Mouse (Mus musculus): Measurements from ENCODE around the gene Fbxo8.
A peak's percentile ranks its signal among the peaks of the same experiment; 100 is the strongest.

Gene Fbxo8

GRCm38 (mm10) chr8:56550558-56551360 is at the start of gene Fbxo8, which contains the start of gene Cep44:
TSS of gene Fbxo8 (plus strand) at chr8:56551090.
TSS of gene Cep44 (minus strand) at chr8:56551047.
- DNase-seq (ENCODE audit: low read depth) = peak; percentile 94

GRCm38 (mm10) chr8:56501911-56502310 is 49.0 kb upstream of the Fbxo8 start:
- no peak for DNase-seq (ENCODE audit: low read depth)

- no peak for DNase-seq (ENCODE audit: low read depth)
These were observed 42.5 kb upstream of the Fbxo8 start for GRCm38 (mm10) chr8:56508318-56508951.

GRCm38 (mm10) chr8:56508952-56509479 is 41.9 kb upstream of the Fbxo8 start:
- no peak for DNase-seq (ENCODE audit: low read depth)

DNA sequence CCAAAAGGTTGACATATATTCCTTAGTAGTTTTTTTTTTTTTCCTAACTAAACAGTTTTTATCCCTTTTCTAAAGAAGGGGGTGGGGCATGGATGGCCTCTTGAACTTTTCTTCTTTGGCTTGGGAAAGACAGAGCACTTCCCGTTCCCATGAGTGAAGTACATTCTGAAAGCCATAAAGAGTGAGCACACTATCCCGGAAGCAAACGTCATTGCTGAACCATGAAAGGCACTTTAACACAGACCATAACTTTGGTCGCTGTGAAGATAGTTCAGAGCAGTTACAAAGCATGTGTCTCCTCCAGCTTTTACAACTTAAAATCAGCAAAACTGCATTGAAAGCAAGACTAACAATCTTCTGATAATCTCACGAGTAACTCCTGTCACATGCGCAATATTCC is 32.0 kb upstream of the Fbxo8 start:
- DNase-seq (ENCODE audit: low read depth) = no peak

DNA sequence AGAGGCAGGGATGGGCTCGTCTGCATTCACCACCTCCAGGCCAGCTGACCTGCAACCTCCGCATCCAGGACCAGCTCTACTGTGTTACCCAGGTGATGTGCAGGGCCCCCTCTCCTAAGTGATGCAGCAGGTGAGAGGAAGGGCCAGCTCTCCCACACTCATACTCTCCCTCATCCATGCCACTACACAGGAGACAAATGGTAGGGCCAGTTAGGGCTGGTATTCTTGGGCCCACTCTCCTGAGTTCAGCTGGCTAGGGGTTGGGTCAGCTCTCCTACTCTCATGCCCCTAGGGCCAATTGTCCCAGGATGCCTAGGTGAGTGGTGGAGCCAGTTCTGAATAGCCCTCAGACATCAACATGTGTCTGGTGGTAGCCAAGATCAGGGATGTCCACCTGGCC is 30.6 kb upstream of the Fbxo8 start:
- no peak for DNase-seq (ENCODE audit: low read depth)

DNA sequence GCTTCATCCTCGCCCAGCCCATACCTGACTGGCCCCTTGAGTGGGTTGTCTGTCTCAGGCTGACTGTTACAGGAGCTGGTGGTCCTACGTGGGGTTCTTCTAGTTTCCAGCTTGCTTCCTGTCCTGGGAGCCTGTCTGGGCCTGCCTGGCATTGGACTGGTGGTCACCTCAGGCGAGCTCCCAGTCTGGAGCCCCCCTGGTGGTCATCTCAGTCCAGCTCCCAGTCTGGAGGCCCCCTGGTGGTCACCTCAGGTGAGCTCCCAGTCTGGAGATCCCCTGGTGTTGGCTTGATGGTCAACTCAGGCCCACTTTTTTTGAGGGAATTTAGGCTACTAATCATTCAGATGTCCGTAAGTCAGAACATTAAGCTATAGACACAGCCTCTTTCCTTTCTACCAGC is 29.8 kb upstream of the Fbxo8 start:
- DNase-seq (ENCODE audit: low read depth) = no peak

DNA sequence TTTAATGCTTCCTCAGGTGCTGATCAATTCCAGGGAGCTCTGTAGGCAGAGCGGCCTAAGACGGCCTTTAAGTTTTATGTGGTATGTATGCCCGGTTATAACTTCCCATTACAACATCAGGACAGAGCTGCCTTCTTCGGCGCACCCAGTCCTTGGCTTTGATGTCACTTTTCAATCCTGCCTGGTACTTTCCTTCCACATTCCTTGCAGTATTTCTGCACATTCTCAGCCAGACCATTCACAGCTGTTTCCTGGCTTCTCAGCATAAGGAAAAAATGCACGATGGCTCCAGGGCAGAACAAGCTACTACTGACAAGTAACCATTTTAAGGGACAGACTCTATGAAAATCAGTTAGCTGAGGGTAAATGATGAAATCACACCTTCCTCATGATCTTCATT is 22.0 kb upstream of the Fbxo8 start:
- no peak for DNase-seq (ENCODE audit: low read depth)

DNA sequence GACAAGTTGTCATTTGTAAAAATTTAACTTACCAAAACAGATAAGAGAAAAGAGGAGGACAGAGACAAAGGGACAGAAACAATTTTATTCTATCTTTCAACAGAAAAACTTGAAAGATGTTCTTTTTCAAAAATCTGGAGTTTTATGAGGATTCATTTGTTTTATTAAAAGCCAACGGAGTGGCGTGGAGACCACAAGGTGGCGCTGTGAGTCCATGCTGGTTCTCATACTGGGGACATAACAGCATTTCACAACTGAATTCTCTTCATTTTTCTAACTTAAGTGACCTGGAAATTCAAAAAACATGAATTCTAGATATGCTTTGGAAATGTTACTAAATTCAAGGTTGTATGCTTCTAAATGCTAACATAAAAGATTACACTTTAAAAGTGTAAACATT is 20.5 kb upstream of the Fbxo8 start:
- peak; percentile 73 for DNase-seq (ENCODE audit: low read depth)

- no peak for DNase-seq (ENCODE audit: low read depth)
These were observed 10.2 kb upstream of the Fbxo8 start for GRCm38 (mm10) chr8:56540706-56541105.

GRCm38 (mm10) chr8:56547866-56548265 is 3.0 kb upstream of the Fbxo8 start:
- DNase-seq (ENCODE audit: low read depth) = peak; percentile 66

DNA sequence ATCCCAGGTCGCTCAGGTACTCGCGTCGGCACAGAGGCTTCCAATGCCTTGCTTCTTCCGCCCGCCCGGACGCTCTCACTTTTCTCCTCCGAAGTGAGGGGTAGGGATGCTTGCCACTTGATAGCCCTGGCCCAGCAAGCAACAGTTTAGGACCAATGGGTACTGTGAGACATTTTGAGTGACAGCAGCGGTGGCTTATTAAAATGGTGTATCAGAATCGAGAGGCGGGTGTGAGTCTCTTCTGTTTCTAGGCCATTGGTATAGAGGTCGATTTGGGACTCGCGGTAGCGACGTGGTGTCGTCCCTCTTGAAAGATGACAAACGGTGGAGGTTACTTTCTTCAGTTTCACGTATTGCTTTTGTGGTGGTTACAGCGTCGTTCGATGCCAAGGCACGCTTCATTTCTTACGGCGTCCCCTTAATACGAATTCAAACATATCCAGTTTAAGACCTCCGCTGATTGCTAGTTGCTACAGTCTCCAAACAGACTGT is 517 bp downstream of the Fbxo8 start:
- peak; percentile 98 for DNase-seq (ENCODE audit: low read depth)

DNA sequence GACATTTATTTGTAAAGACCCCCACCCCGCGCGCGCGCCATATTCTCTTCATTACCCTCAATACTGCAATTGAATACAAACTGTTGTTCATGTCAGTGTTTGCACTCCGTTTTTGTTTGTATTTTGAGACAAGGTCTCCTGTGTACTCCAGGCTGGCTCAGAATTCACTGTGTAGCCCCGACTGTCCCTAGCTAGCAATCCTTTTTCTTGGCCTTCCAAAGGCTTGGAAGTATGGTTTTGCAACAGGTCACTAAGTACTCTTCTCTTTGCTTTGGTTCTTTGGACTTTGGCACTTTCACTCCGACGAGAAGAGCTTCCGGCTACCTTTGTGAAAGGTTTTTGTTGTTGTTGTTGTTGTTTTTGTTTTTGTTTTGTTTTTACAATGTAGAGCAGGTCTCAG is 1.2 kb downstream of the Fbxo8 start:
- peak; percentile 65 for DNase-seq (ENCODE audit: low read depth)

DNA sequence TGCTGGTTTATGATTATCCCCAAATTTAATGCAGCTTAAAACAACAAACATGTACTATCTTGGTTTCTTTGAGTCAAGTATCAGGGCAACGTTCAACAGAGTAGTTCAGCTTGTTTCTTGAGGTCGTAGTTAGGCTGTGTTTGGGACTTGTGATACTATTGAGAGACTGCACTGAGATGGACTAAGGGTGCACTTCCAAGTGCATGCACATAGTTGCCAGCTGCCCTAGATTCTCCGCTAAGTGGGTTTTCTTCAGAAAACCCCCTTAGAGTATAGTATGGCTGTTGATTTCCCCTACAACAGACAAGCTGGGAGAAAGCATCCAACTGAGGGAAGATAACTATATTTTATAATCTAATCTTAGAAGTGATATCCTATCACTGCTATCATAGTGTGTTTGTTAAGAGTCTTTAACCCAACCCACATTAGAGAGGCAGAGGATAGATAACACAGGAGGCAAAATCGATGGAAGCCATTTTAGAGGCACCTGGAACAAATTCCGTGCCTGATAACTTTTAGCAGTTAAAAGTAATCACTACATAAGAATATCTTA is 1.7 kb downstream of the Fbxo8 start:
- peak; percentile 66 for DNase-seq (ENCODE audit: low read depth)

DNA sequence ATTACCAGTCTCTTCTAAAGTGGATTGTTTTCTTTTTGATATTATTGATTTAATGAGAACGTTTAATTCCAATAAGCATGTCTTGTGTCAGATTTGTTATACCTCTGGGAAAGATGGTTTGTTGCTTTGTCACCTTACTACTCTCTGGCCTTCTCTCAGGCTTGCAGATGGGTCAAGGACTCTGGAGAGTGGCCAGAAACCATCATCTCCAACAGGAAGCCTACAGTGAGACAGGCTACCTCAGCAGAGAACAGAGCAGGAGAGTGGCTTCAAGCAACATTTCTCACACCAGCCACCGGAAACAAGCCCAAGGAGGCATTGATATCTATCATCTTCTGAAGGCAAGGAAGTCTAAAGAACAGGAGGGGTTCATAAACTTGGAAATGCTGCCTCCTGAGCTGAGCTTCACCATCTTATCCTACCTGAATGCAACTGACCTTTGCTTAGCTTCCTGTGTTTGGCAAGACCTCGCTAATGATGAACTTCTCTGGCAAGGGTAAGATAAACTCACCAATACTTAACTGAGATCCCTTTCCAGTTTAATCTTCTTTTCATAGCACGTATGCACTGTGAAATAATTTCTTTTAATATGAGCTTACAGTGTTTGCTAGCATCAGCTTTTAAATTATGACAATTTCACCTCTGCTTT is 13.6 kb downstream of the Fbxo8 start:
- DNase-seq (ENCODE audit: low read depth) = peak; percentile 49

GRCm38 (mm10) chr8:56566856-56567255 is 16.0 kb downstream of the Fbxo8 start:
- DNase-seq (ENCODE audit: low read depth) = no peak

DNA sequence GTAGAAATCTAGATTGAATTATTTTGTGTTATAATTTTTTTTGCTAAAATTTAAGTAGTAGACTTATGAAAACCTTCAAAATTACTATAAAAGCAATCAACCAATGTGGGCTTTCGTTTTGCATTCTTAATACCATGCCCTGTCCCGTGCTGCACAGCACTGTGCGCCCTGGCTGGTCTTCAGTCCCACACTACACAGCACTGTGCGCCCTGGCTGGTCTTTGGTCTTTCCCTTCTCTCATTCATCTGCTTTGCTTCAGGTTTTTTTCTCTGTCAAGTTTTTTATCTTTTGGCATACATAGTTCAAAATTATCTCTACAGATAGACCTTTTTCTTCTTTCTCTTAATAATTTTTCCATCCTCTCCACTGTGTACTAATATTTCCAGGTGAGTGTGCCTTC is 30.0 kb downstream of the Fbxo8 start:
- no peak for DNase-seq (ENCODE audit: low read depth)

GRCm38 (mm10) chr8:56582841-56583240 is 32.0 kb downstream of the Fbxo8 start:
- peak; percentile 33 for DNase-seq (ENCODE audit: low read depth)

DNA sequence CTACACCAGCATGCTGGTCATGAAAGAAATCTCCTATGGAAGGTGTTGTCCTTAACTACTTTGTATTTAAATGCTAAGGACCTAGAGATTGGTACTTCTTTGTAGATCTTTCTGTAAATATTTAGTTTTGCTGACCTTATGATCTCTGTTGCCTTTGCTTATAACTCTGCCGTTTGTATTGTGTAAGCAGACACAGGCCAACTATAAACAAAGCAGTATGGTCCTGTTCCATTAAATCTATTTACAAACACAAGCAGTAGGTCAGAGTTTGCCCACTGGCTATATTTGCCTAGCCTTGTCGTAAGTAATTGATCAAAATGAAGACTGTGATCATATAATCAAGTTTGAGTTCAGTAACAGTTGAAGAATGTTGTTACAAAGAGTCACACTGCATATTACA is 38.1 kb downstream of the Fbxo8 start:
- DNase-seq (ENCODE audit: low read depth) = no peak

- no peak for DNase-seq (ENCODE audit: low read depth)
These were observed 40.2 kb downstream of the Fbxo8 start for GRCm38 (mm10) chr8:56591084-56591483.

DNA sequence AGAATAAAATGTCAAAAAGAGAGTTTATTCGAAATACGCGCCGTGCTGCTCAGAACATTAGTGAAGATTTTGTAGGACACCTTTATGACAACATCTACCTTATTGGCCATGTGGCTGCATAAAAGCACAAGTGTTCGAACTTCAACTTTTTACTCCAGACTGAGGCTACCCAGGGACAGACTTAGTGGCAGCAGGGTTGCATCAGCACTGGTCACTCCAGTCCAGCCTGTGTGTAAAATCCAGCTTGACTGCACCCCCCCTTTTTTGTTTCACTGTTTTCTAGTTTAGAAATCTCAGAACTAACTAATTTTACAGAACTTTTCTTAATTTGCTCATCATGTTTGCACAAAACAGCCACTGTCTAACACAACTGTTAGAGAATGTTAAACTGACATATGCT is 40.6 kb downstream of the Fbxo8 start:
- no peak for DNase-seq (ENCODE audit: low read depth)

DNA sequence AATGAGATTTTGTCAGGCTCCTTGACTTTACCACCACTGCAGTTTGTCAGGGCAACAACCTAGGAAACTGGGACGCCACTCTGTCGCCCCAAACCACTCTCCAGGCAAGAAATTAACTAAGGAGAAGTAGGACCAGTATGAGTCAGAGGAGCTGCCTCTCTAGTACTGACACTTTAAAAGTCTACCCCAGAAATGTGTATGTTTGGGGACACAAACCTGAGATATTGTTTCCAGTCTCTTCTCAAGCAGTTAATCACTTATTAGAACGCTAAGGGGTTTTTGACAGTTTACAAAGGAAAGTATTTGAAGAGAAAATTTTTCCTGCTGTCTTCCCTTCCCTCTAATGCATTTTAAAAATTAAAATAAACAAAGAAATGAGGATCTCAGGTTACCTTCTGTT is 55.6 kb downstream of the Fbxo8 start:
- DNase-seq (ENCODE audit: low read depth) = no peak
